Mouse (Mus musculus): ENCODE data around the gene Spsb2.

GRCm38 (mm10) chr6:124782436-124782835 lies 26.0 kb upstream of the Spsb2 start:
- no peak for TF ChIP-seq CTCF (conservative IDR thresholded peaks at IDR 0.05; ENCODE audit: insufficient read depth, insufficient read length, low read depth, low read length)
- TF ChIP-seq POLR2A (IDR thresholded peaks at IDR 0.05; ENCODE audit: low read depth, low read length) = no peak

All from kidney, adult 2 months (tissue).